Mouse (Mus musculus) kidney, adult 2 months (tissue): ENCODE results near the gene Sigmar1.
"Not testable (repeated sequence)": the region's sequence is repeated elsewhere in the genome, so short reads cannot be mapped to it uniquely, and the experiment has no call there.

Source experiments
- CTCF ChIP-seq: fragments of 200-500 bp; conservative IDR thresholded peaks from 2 replicates; pipeline ENCODE4 v1.5.1; 2011; ENCODE audit warnings: low read depth, mild to moderate bottlenecking, control low read depth, low read length, moderate library complexity, mixed read lengths; ENCODE audit not compliant: insufficient read depth, insufficient read length
- POLR2A ChIP-seq: fragments of 200-500 bp; IDR thresholded peaks from one replicate; pipeline ENCODE4 v1.6.1; 2011; ENCODE audit warnings: low read depth, low read length, control low read depth

DNA sequence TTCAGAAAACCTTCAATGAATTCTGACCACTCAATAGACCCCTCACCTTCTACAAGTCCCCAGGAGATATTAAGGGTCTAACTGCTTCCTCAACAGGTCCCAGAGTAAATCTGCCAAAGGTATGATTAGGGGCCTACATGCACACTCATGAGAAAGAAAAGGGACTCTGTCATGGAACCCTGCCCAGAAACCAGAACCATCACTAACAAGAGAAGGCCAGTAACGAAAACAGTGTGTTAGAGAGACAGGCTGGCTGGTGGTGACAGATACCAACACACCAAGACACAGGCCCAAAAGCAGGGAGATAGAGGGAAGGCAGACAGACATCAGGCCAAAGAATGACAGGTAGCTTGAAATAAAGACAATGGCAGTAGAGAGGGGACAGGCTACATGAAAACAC, 67.4 kb downstream of the Sigmar1 start:
- TF ChIP-seq CTCF, POLR2A: not testable (repeated sequence)
